Mouse (Mus musculus): ENCODE measurements around the gene Ube2q1.

GRCm38 (mm10) chr3:89728848-89729247 lies 44.6 kb upstream of the Ube2q1 start:
- no peak for TF ChIP-seq CTCF (IDR thresholded peaks at IDR 0.05; ENCODE audit: extremely low read depth, insufficient read depth, insufficient read length, insufficient replicate concordance)
- no peak for TF ChIP-seq POLR2A (IDR thresholded peaks at IDR 0.05; ENCODE audit: low read depth, low read length)
